Mouse (Mus musculus) left cerebral cortex, postnatal 25 days (tissue): Measurements from ENCODE around the gene Ubash3a. TPM values are rescaled to one million over a fixed set of nuclear protein-coding genes. Genes with fewer than 3 reads are reported as not detected.
A peak's percentile ranks its signal among the peaks of the same experiment; 100 is the strongest.
"Not testable (repeated sequence)": the region's sequence is repeated elsewhere in the genome, so short reads cannot be mapped to it uniquely, and the experiment has no call there.

Experiments used
- DNase-seq, 2 experiments: peaks; one replicate each; pipeline ENCODE4 v3.0.0; 2022; ENCODE audit warnings: low spot score in 2 of 2, mixed read lengths in 1 of 2
- intact Hi-C: fragments of 180-260 bp; cut with DNase I; formaldehyde crosslinking; loops from one replicate; pipeline ENCODE4 v1.15.1; 2025
- total RNA-seq, 2 experiments: library from RNA; stranded (reverse); gene quantifications; 2 replicates each; pipeline ENCODE4 v1.2.3; 2021

The Ubash3a gene
- total RNA-seq, 2 experiments from 2014 or later, result not detected

- no peak for DNase-seq
- intact Hi-C loops, result no loop called here
Measured at GRCm38 (mm10) chr17:31257898-31258297, 50.2 kb downstream of the Ubash3a start.

- intact Hi-C loops, result no loop called here
- no peak for DNase-seq
Measured at GRCm38 (mm10) chr17:31258310-31258865, 50.7 kb downstream of the Ubash3a start.

- intact Hi-C loops, result no loop called here
- no peak for DNase-seq
Measured at GRCm38 (mm10) chr17:31259145-31259544, 51.5 kb downstream of the Ubash3a start.

GRCm38 (mm10) chr17:31259825-31260224 lies 52.2 kb downstream of the Ubash3a start:
- intact Hi-C loops, result no loop called here
- DNase-seq, result peak in 1 of 2 experiments; percentile 25

GRCm38 (mm10) chr17:31260430-31260829 lies 52.8 kb downstream of the Ubash3a start:
- DNase-seq, result peak in 1 of 2 experiments; percentile 13
- intact Hi-C loops, result no loop called here

- DNase-seq, result no peak
- intact Hi-C loops, result no loop called here
Measured at GRCm38 (mm10) chr17:31261352-31261751, 53.7 kb downstream of the Ubash3a start.

- DNase-seq, result peak in 1 of 2 experiments; percentile 5
- intact Hi-C loops, result no loop called here
Measured at GRCm38 (mm10) chr17:31262715-31263114, 55.0 kb downstream of the Ubash3a start.

- intact Hi-C loops, result no loop called here
- DNase-seq, result no peak
Measured at GRCm38 (mm10) chr17:31263770-31264169, 56.1 kb downstream of the Ubash3a start.

GRCm38 (mm10) chr17:31264372-31264771 lies 56.7 kb downstream of the Ubash3a start:
- no peak for DNase-seq
- intact Hi-C loops, result no loop called here

- intact Hi-C loops, result no loop called here
- DNase-seq, result no peak
Measured at GRCm38 (mm10) chr17:31265171-31265572, 57.5 kb downstream of the Ubash3a start.

GRCm38 (mm10) chr17:31265831-31266230 lies 58.2 kb downstream of the Ubash3a start:
- intact Hi-C loops, result no loop called here
- DNase-seq, result no peak

GRCm38 (mm10) chr17:31266321-31266950 lies 58.8 kb downstream of the Ubash3a start:
- DNase-seq, result no peak
- intact Hi-C loops, result no loop called here

- DNase-seq, result peak in 1 of 2 experiments; percentile 53
- intact Hi-C loops, result no loop called here
Measured at GRCm38 (mm10) chr17:31267138-31267537, 59.5 kb downstream of the Ubash3a start.

- no peak for DNase-seq
- intact Hi-C loops, result no loop called here
Measured at GRCm38 (mm10) chr17:31267603-31268002, 59.9 kb downstream of the Ubash3a start.

- peak in 1 of 2 experiments; percentile 66 for DNase-seq
- intact Hi-C loops, result no loop called here
Measured at GRCm38 (mm10) chr17:31268016-31268415, 60.3 kb downstream of the Ubash3a start.

- intact Hi-C loops, result no loop called here
- no peak for DNase-seq
Measured at GRCm38 (mm10) chr17:31269761-31270160, 62.1 kb downstream of the Ubash3a start.

- intact Hi-C loops, result no loop called here
- DNase-seq, result no peak
Measured at GRCm38 (mm10) chr17:31270246-31270645, 62.6 kb downstream of the Ubash3a start.

- DNase-seq, intact Hi-C loops: not testable (repeated sequence)
Measured at GRCm38 (mm10) chr17:31270736-31271135, 63.1 kb downstream of the Ubash3a start.

- no peak for DNase-seq
- intact Hi-C loops, result no loop called here
Measured at GRCm38 (mm10) chr17:31271136-31271851, 63.6 kb downstream of the Ubash3a start.

- intact Hi-C loops, result no loop called here
- DNase-seq, result no peak
Measured at GRCm38 (mm10) chr17:31272416-31273165, 64.9 kb downstream of the Ubash3a start.
